Mouse (Mus musculus) E14TG2a.4 (cell line): ENCODE results near the gene Blnk.

Experiments used
- H3K27me3 ChIP-seq: 2 replicates; pipeline ENCODE4 v1.6.1; 2014; ENCODE audit warnings: low read length, control low read depth; ENCODE audit not compliant: insufficient read depth
- H3K36me3 ChIP-seq: 2 replicates; pipeline ENCODE4 v1.6.1; 2014; ENCODE audit warnings: low read length, control low read depth; ENCODE audit not compliant: insufficient read depth
- H3K4me1 ChIP-seq: replicated peaks from 2 replicates; pipeline ENCODE4 v1.6.1; 2014; ENCODE audit warnings: low read depth, low read length, control low read depth
- H3K4me3 ChIP-seq: replicated peaks from 2 replicates; pipeline ENCODE4 v1.5.1; 2014; ENCODE audit warnings: mild to moderate bottlenecking, low read length
- H3K9me3 ChIP-seq: 2 replicates; pipeline ENCODE4 v1.6.1; 2014; ENCODE audit warnings: low read length, control low read depth
- CTCF ChIP-seq: conservative IDR thresholded peaks from 2 replicates; pipeline ENCODE4 v1.5.1; 2014; ENCODE audit warnings: low read length
- NANOG ChIP-seq: IDR thresholded peaks from 2 replicates; pipeline ENCODE4 v1.6.1; 2014; ENCODE audit warnings: borderline replicate concordance, low read length, mixed read lengths
- POU5F1 ChIP-seq: IDR thresholded peaks from 2 replicates; pipeline ENCODE4 v1.6.1; 2014; ENCODE audit warnings: low read length, borderline replicate concordance

Gene Blnk

DNA sequence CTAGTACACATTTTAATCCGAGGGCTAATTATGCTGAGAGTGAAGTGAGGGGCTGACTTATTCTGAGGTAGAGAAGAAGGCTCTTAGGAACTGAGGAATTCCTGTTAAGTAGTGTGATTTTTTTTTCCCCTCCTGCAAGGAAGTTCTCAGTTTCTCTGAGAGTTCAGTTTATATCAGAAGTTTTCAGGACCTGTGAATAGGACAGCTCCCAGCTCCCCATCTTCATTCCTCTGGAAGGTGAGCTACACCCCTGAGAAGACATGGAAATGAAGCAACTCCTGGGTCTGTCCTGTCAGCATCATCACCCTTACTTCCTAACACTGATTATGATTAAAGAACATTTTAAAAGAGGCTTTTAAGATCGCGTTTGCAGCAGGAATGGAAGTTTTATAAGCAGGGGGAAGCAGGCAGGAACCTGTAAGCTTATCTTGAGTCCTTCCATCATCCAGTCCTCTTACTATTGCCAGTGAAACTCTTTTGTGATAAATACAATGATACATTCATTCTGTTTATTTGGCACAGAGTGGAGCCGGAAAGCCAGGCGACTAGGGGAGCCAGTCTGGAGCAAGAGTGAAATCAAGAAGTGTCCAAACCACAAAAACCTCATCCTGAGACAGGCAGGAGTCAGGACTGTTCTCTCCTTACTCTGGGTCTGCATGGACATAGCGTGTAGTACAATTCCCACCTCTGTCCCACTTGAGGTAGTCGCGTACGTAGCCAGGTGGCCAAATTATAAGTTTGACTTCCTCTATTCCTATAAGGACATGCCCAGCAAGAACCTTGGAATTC is 62.6 kb downstream of the Blnk start:
- H3K27me3 ChIP-seq: no peaks in the 10 kb centered on the region
- H3K36me3 ChIP-seq: 0 out of 2 replicates have a peak, but pooled peaks cover 7% of the 10 kb centered on the region
- H3K9me3 ChIP-seq: no peaks in the 10 kb centered on the region
- TF ChIP-seq CTCF: no peak
- no peak for TF ChIP-seq POU5F1
- TF ChIP-seq NANOG: no peak
- peaks cover 16% of the 10 kb centered on the region for H3K4me1 ChIP-seq
- H3K4me3 ChIP-seq: no peak overlapping the region

DNA sequence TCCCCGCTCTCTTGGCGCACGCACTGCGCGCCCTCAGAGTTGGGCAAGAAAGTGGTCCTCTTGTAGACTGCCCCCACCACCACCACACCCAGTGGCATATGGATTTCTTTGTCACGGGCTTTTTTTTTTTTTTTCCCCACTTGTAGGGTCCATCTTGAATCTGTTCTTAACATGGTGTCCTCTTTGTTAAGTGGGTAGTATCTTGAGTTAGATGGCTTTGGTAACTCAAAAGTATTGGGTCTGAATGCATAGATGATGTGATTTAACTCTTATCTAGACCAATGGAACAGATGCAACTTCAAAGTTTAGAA is 99.0 kb downstream of the Blnk start:
- Histone ChIP-seq H3K9me3 (no peaks in the 10 kb centered on the region; the same call in 1 of the 2 replicates), H3K4me1 (peaks cover 3% of the 10 kb centered on the region; the same call in 1 of the 2 replicates), H3K27me3 (peaks cover 8% of the 10 kb centered on the region; the same call in 1 of the 2 replicates), H3K36me3 (peaks cover 6% of the 10 kb centered on the region; the same call in 1 of the 2 replicates), H3K4me3 (peak overlapping the region; percentile 90)
- TF ChIP-seq POU5F1 (no peak), CTCF (no peak), NANOG (no peak)

DNA sequence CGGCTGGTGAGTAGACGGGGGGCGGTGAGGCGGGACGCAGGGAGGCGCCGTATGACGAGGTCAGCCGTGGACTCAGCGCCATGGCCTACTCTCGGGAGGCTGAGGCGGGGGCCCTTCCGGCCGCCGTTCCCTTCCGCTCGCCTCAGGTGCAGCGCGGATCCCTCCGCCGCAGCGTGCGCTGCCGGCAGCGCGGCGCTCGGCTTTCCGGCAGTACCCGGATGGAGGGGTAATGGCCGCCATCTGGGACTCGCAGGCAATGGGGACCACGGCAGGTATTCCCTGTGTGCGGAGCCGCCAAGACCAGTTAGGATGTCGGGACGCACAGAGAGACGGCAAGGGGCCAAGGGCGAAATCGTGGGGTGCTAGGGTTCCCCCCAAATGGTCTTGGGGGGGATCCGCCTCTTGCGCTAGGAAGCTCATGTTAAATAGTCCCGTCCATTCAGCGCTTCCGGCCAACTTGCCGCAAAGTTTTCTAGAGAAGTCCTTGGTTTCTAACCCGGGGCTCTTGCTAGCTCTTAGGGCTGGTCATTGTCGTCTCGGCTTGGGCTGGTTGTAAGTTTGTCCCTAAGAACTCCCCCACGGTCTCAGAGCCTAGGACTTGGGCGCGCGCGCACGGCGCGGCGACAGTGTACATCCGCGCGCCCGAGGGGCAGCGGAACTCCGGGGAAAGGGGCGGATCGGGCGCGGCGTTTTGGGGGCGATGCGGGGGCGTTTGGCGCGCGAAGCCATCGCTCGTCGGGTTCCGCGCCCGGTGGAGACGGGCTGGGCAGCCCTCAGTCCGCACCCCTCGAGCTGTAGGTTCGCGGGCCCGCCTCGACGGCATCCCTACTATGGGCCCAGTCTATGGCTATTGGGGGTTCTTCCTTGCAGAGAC is 99.6 kb downstream of the Blnk start, which contains the start of gene Zfp518a:
Gene Zfp518a, plus strand, starts transcription at position 187 of the 874 bp plus-strand sequence.
- Histone ChIP-seq H3K4me1 (peaks cover 3% of the 10 kb centered on the region; the same call in 1 of the 2 replicates), H3K9me3 (no peaks in the 10 kb centered on the region; the same call in 1 of the 2 replicates), H3K4me3 (peak within 1 kb of the TSS; percentile 90), H3K27me3 (peaks cover 8% of the 10 kb centered on the region; the same call in 1 of the 2 replicates), H3K36me3 (peaks cover 6% of the 10 kb centered on the region; the same call in 1 of the 2 replicates)
- no peak for TF ChIP-seq CTCF
- TF ChIP-seq POU5F1: no peak
- TF ChIP-seq NANOG: no peak

DNA sequence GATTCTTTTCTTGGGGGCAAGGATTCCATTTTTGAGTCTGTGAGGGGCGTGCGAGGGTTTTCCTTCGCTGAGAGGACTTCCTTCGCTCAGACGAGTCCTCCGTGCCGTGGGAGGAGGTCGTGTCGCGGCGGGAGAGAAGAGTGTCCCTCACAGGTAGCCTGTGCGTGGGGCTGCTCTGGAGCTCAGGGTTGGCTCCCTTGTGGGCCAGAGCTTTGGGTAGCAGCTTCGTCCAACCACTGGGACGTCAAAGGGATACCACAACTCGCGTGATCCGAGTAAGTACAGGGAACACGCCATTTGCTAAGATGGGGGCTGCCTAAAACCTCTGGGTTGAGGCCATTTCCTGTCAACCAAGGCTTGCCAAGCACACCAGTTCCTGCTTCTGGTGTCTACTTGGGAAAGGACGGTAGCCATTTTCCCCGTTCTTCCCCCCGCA is 100.2 kb downstream of the Blnk start:
- peak overlapping the region; percentile 90 for H3K4me3 ChIP-seq
- H3K9me3 ChIP-seq: no peaks in the 10 kb centered on the region; the same call in 1 of the 2 replicates
- peaks cover 8% of the 10 kb centered on the region; the same call in 1 of the 2 replicates for H3K27me3 ChIP-seq
- TF ChIP-seq POU5F1: no peak
- no peak for TF ChIP-seq NANOG
- no peak for TF ChIP-seq CTCF
- H3K4me1 ChIP-seq: peaks cover 3% of the 10 kb centered on the region; the same call in 1 of the 2 replicates
- H3K36me3 ChIP-seq: peaks cover under 1% of the 10 kb centered on the region; the same call in 1 of the 2 replicates

DNA sequence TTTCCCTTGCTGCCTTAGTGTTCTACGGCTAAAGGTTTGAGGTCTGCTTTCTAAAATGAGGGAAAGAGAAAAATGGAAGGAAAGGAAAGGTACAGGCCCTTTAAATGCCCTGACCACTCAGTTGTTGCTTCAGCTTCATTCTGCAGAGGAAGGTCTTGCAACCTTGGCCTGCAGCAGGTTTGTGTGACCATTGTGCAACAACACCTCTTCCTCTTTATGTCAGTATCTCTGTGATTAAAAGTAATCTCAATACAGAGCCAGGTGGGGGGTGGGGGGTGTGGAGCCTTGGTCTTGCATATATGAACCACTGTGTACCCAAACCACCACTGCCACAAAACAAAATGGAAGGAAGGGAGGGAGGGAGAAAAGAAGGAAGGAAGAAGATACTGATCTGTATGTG is 105.4 kb downstream of the Blnk start:
- H3K27me3 ChIP-seq: peaks cover 18% of the 10 kb centered on the region
- H3K4me1 ChIP-seq: peaks cover 6% of the 10 kb centered on the region; the same call in 1 of the 2 replicates
- TF ChIP-seq POU5F1 (no peak), NANOG (no peak), CTCF (no peak)
- H3K9me3 ChIP-seq: no peaks in the 10 kb centered on the region; the same call in 1 of the 2 replicates
- H3K36me3 ChIP-seq: no peaks in the 10 kb centered on the region
- no peak overlapping the region for H3K4me3 ChIP-seq

DNA sequence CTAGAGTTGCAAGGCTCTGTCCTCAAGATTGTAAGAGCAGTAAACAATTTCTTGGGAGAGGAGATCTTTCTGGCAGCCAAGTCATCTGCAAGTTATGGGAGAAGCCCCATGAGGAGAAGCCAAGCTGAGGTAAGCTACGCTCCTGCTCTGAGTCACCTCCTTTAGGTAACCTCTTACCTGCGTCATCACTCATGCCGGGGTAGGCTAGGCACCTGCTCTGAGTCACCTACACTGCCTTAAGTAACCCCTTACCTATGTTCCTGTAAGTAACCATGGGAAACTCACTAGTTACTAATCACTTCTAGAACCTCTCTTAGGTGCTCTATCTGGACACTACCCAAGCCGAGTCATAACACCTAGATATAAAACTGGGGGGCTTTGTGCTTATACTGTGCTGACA is 112.6 kb downstream of the Blnk start:
- Histone ChIP-seq H3K36me3 (no peaks in the 10 kb centered on the region), H3K4me3 (no peak overlapping the region), H3K27me3 (peaks cover 15% of the 10 kb centered on the region), H3K9me3 (no peaks in the 10 kb centered on the region), H3K4me1 (peaks cover 3% of the 10 kb centered on the region; the same call in 1 of the 2 replicates)
- TF ChIP-seq NANOG (no peak), POU5F1 (no peak), CTCF (no peak)
